Mouse (Mus musculus) cortical plate, adult 2 months (tissue): ENCODE results near the gene Ttc28.

Experiments
- CTCF ChIP-seq: fragments of 200-500 bp; IDR thresholded peaks from 2 replicates; pipeline ENCODE4 v1.5.1; 2011; ENCODE audit warnings: mild to moderate bottlenecking, control low read depth, low read length; ENCODE audit not compliant: insufficient read depth; ENCODE audit errors: extremely low read depth
- POLR2A ChIP-seq: fragments of 200-500 bp; IDR thresholded peaks from 2 replicates; pipeline ENCODE4 v1.6.1; 2011; ENCODE audit warnings: mild to moderate bottlenecking, low read length, control low read depth; ENCODE audit not compliant: insufficient read depth; ENCODE audit errors: extremely low read depth

- no peak for TF ChIP-seq POLR2A
- TF ChIP-seq CTCF = no peak
Measured at GRCm38 (mm10) chr5:110897114-110897788, 17.6 kb downstream of the Ttc28 start.
